Mouse (Mus musculus): Measurements from ENCODE around the gene Wdr4. TPM values are rescaled to one million over a fixed set of nuclear protein-coding genes. Genes with fewer than 3 reads are reported as not detected.

Gene Wdr4
- 35.7 and 39.0 TPM in 2 replicates for polyA plus RNA-seq (2015; fragmentation: Nextera tagmentation; extraction: Ambion mirVana)

DNA sequence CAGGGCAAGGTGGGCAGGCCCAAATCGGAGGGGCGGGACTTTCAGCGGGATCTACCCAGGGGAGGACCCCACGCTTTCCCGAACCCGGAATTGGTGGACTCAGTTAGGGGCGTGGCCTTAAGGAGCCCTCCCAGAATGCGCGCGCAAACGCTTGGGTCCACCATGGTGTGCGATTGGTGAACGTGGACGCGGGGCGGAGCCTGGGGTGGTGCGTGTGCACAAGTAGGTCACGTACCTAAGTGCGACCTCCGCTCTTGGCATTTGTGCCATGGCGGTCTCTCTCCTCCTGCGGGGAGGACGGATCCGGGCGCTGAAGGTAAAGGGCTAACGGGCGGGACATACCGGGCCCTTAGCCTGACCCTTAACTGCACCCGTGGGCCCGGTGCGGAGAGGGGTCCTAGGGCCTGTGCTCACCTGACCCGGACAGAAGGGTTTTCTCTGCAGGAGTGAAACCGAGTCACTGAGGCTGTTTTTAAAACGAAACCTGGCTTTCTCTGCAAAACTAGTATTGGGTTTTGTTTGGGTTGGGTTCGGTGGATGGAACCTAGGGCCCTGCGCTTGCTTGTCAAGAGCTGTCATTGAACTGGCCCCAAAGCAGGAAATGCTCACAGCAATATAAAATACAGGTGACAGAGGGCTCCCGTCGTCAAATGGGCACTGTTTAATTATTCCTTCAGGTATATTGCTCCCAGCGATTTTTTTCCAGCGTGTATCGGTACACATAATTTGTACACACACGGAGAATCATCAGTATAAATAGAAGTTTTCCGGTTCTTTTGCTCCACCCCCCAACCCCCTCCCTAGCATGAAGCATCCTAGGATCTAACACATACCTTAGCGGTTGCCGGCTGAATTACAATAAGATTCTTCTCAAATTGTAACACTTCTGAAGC lies at the start of gene Wdr4, which contains the start of gene Ndufv3:
TSS of gene Wdr4 (minus strand) at position 35 of the 893 bp plus-strand sequence.
TSS of gene Ndufv3 (plus strand) at position 170 of the 893 bp plus-strand sequence.
- peak; percentile 95 for ATAC-seq (ENCODE audit: insufficient number of reproducible peaks, insufficient read depth, low FRiP score, low TSS enrichment, low read depth)

DNA sequence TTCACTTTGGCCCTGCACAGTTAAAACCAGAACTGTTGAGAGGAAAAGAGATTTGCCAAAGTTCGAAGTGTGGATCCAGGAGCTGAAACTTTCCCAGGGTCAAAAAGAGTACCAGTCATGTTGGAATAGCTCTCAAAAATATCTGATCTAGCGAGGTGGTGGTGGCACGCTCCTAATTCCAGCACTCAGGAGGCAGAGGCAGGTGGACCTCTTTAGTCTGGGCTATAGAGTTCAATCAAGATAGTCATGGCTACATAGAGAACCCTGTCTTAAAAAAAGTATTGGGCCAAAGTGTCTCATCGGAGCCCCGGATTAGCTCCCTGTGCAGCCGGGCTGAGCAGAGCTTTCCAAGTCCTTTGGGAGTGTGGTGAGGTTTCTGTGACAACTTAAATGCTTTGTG lies 46.5 kb upstream of the Wdr4 start:
- peak overlapping the region; percentile 83 for H3K4me3 ChIP-seq
- whole genome bisulfite sequencing: 66% methylated on average over 6 of the region's 6 CpGs
- H3K27ac ChIP-seq: peak overlapping the region; percentile 97; the same call in 1 of the 2 replicates
- no peaks in the 10 kb centered on the region for H3K27me3 ChIP-seq
- no peaks in the 10 kb centered on the region for H3K36me3 ChIP-seq
- peak overlapping the region; percentile 88 for H3K4me2 ChIP-seq
- ATAC-seq (ENCODE audit: insufficient number of reproducible peaks, insufficient read depth, low FRiP score, low TSS enrichment, low read depth): no peak
- no peaks in the 10 kb centered on the region for H3K9me3 ChIP-seq
- peak overlapping the region; percentile 93 for H3K9ac ChIP-seq
- H3K4me1 ChIP-seq: peaks cover 34% of the 10 kb centered on the region

More for the DNA sequence above, at the start of gene Wdr4, which contains the start of gene Ndufv3:
- no peaks in the 10 kb centered on the region for H3K27me3 ChIP-seq
- WGBS: under 1% methylated on average over 45 of the region's 45 CpGs
- H3K4me1 ChIP-seq: peaks cover 23% of the 10 kb centered on the region
- H3K27ac ChIP-seq: peak within 1 kb of the TSS; percentile 76
- H3K36me3 ChIP-seq: peaks cover 19% of the 10 kb centered on the region
- H3K9ac ChIP-seq: peak within 1 kb of the TSS; percentile 84
- no peaks in the 10 kb centered on the region for H3K9me3 ChIP-seq
- peak within 1 kb of the TSS; percentile 73 for H3K4me2 ChIP-seq
- H3K4me3 ChIP-seq: peak within 1 kb of the TSS; percentile 84

GRCm38 (mm10) chr17:31565141-31566056 lies 45.6 kb upstream of the Wdr4 start:
- WGBS: under 1% methylated on average over 84 of the region's 88 CpGs
- H3K27me3 ChIP-seq: no peaks in the 10 kb centered on the region
- H3K9me3 ChIP-seq: no peaks in the 10 kb centered on the region
- peak overlapping the region; percentile 97 for H3K27ac ChIP-seq
- H3K9ac ChIP-seq: peak overlapping the region; percentile 93
- peaks cover 34% of the 10 kb centered on the region for H3K4me1 ChIP-seq
- peak overlapping the region; percentile 83 for H3K4me3 ChIP-seq
- H3K36me3 ChIP-seq: no peaks in the 10 kb centered on the region
- peak; percentile 45 for ATAC-seq (ENCODE audit: insufficient number of reproducible peaks, insufficient read depth, low FRiP score, low TSS enrichment, low read depth)
- peak overlapping the region; percentile 88 for H3K4me2 ChIP-seq

DNA sequence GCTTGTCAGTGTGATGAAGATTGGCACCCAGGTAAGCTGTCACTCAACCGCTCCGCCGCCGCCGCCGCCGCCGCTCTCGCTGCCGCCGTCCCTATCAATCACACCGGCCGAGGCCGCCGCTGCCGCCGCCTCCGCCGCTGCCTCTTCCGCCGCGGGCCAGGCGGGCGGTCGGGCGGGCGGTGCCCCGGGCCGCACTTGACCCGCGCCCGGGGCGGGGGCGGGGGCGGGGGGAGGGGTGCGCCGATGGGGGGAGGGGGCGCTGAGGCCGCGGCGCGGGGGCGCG lies 45.0 kb upstream of the Wdr4 start:
- H3K9ac ChIP-seq: peak overlapping the region; percentile 93
- H3K4me2 ChIP-seq: peak overlapping the region; percentile 88
- H3K36me3 ChIP-seq: no peaks in the 10 kb centered on the region
- ATAC-seq (ENCODE audit: insufficient number of reproducible peaks, insufficient read depth, low FRiP score, low TSS enrichment, low read depth): no peak
- peak overlapping the region; percentile 83 for H3K4me3 ChIP-seq
- peak overlapping the region; percentile 97 for H3K27ac ChIP-seq
- WGBS: 0% methylated on average over 12 of the region's 44 CpGs
- peaks cover 34% of the 10 kb centered on the region for H3K4me1 ChIP-seq
- no peaks in the 10 kb centered on the region for H3K27me3 ChIP-seq
- no peaks in the 10 kb centered on the region for H3K9me3 ChIP-seq

DNA sequence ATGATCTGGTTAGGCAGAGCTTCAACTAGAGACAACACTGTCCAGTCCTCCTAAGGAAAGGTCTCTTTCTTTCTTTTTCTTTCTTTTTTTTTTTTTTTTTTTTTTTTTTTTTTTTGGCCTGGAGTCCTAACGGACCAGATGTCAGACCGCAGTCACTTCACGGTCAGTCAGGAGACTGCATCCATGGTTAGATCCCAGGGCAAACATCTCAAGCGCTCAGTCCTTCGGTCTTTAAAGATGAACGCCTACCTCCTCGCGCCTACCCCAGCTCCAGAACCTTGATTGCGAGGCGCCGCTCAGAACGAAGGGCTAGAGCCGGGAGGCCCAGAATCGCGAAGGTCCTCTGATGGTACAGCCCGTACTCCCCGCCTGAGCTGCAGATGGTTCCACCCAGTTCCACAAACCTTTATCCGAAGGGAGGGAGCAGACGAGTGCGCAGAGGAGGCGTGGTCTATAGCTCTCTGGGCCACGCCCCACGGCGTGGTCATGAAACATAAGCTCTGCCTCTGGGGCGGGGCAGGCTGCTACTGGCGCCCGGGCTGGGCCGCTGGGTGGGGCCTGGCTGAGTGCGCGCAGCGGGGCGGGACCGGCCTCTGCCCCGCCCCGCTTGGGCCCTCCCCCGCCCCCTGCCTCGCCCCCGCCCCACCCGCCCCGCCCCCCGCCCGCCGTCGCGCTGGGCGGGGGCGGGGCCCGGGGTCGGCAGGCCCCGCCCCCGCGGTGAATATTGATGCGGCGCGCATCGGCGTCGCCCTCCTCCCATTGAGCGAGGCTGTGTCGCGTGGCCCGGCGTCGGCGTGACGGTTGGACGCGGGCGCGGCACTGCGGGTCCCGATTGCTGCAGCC lies 44.5 kb upstream of the Wdr4 start, which contains the start of gene Pknox1:
TSS of gene Pknox1 (plus strand) at position 720 of the 843 bp plus-strand sequence.
- Histone ChIP-seq H3K4me3 (peak within 1 kb of the TSS; percentile 83), H3K27me3 (no peaks in the 10 kb centered on the region), H3K36me3 (no peaks in the 10 kb centered on the region), H3K4me2 (peak within 1 kb of the TSS; percentile 88), H3K4me1 (peaks cover 34% of the 10 kb centered on the region), H3K27ac (peak within 1 kb of the TSS; percentile 97), H3K9me3 (no peaks in the 10 kb centered on the region), H3K9ac (peak within 1 kb of the TSS; percentile 93)
- ATAC-seq (ENCODE audit: insufficient number of reproducible peaks, insufficient read depth, low FRiP score, low TSS enrichment, low read depth): peak; percentile 92
- WGBS: under 1% methylated on average over 52 of the region's 72 CpGs

DNA sequence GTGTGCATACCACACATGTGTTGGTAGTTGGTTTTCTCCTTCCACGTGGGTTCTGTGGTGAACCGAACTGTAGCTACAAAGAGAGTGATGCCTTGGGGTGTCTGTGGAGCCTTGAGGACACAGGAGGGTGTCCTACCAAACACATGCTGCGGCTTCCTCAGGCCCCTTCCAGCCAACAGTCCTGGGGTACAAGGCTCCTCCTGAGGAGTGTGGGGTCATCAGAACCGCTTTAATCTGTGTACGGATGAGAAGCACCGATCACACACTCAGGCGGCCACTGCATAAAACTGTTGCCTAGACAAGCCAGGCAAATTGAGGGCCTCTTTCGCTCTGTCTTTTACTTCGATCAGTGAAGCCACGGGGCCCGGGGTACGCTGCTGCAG lies 43.8 kb upstream of the Wdr4 start:
- 16% methylated on average over 12 of the region's 12 CpGs for WGBS
- ATAC-seq (ENCODE audit: insufficient number of reproducible peaks, insufficient read depth, low FRiP score, low TSS enrichment, low read depth): no peak
- Histone ChIP-seq H3K36me3 (no peaks in the 10 kb centered on the region), H3K4me3 (peak overlapping the region; percentile 43), H3K9ac (peak overlapping the region; percentile 72), H3K27ac (peak overlapping the region; percentile 92), H3K4me1 (peaks cover 31% of the 10 kb centered on the region), H3K4me2 (peak overlapping the region; percentile 62), H3K9me3 (no peaks in the 10 kb centered on the region), H3K27me3 (no peaks in the 10 kb centered on the region)

GRCm38 (mm10) chr17:31559021-31559789 lies 39.4 kb upstream of the Wdr4 start:
- ATAC-seq (ENCODE audit: insufficient number of reproducible peaks, insufficient read depth, low FRiP score, low TSS enrichment, low read depth): no peak
- 88% methylated on average over 11 of the region's 11 CpGs for WGBS
- Histone ChIP-seq H3K27ac (no peak overlapping the region), H3K9me3 (no peaks in the 10 kb centered on the region), H3K36me3 (no peaks in the 10 kb centered on the region), H3K4me3 (no peak overlapping the region), H3K27me3 (no peaks in the 10 kb centered on the region), H3K4me2 (no peak overlapping the region), H3K9ac (no peak overlapping the region), H3K4me1 (peaks cover 21% of the 10 kb centered on the region)

DNA sequence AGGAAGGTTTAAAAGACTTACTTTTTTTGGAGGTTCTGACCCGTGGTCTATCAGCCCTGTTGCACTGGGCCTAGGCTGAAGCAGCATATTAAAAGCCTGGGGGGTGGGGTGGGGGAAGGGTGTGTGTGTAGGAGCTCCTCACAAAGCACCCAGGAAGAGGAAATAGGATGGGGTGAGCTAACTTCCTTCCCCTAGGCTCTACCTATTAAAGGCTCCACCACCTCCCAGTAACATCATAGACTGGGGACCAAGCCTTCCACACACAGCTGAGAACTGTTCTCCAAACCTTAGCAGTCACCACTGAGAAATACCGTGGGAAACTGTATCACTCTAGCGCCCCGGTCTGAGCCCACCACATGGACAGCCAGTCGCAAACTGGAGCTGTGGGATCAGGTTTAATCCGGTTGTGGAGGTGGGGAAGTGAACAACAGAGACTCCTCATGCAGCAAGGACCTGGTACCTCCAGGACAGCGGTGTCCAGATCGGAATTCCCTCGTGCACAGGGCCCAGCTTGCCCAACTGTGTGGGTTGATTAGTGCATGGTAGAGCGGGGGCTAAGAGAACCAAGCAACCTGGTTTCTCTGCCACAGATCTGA lies 38.3 kb upstream of the Wdr4 start:
- Histone ChIP-seq H3K9ac (no peak overlapping the region; the same call in 1 of the 2 replicates), H3K9me3 (no peaks in the 10 kb centered on the region), H3K4me1 (peaks cover 16% of the 10 kb centered on the region), H3K4me2 (no peak overlapping the region; the same call in 1 of the 2 replicates), H3K36me3 (no peaks in the 10 kb centered on the region), H3K4me3 (no peak overlapping the region), H3K27me3 (no peaks in the 10 kb centered on the region), H3K27ac (peak overlapping the region; percentile 51; the same call in 1 of the 2 replicates)
- no peak for ATAC-seq (ENCODE audit: insufficient number of reproducible peaks, insufficient read depth, low FRiP score, low TSS enrichment, low read depth)
- 60% methylated on average over 10 of the region's 10 CpGs for WGBS

DNA sequence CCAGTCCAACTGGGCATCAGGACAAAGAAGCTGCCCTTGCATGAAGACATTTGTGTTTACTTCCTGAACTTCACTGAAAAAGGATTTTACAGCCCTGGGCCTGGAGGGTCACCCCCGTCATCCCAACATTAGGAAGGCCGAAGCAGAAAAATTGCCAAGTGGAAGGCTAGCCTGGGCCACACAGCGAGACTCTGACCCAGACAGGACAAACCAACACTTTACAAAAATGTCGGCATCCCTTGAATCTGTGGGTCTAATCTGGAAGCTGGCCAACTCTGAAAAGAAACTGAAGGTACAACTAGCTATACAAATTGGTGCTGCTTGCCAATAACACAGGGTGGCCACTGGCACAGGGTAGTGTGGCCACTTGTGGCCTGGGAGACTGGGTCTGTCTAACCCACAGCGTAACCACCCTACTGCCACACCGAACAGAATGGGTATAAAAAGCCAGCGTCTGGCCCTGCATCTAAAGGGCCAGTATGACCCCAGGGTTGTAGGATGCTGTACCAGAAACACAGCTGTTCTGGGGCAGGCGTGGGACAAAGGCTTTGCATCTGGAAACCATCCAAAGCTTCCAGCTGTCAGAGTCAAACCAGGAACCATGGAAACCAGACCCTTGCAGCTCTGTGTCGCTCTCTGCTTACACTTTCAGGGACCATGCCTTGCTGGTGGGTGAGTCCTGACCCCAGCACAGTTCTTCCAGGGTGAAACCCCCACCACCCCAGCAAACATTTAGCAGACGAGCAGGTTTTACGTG lies 37.5 kb upstream of the Wdr4 start:
- no peak overlapping the region for H3K4me3 ChIP-seq
- H3K9ac ChIP-seq: no peak overlapping the region
- peak; percentile 50; the same call in 1 of the 2 replicates for ATAC-seq (ENCODE audit: insufficient number of reproducible peaks, insufficient read depth, low FRiP score, low TSS enrichment, low read depth)
- 44% methylated on average over 11 of the region's 11 CpGs for WGBS
- H3K27ac ChIP-seq: peak overlapping the region; percentile 51; the same call in 1 of the 2 replicates
- H3K4me1 ChIP-seq: peaks cover 16% of the 10 kb centered on the region
- no peaks in the 10 kb centered on the region for H3K9me3 ChIP-seq
- no peak overlapping the region; the same call in 1 of the 2 replicates for H3K4me2 ChIP-seq
- H3K36me3 ChIP-seq: no peaks in the 10 kb centered on the region
- no peaks in the 10 kb centered on the region for H3K27me3 ChIP-seq

All from embryonic facial prominence, embryonic 13.5 days (tissue).